Mouse (Mus musculus): ENCODE measurements around the gene 4930518I15Rik. TPM values are rescaled to one million over a fixed set of nuclear protein-coding genes. Genes with fewer than 3 reads are reported as not detected.
"Not testable (repeated sequence)": the region's sequence is repeated elsewhere in the genome, so short reads cannot be mapped to it uniquely, and the experiment has no call there.

4930518I15Rik gene
- polyA plus RNA-seq, 1 experiment = 1.1 TPM

DNA sequence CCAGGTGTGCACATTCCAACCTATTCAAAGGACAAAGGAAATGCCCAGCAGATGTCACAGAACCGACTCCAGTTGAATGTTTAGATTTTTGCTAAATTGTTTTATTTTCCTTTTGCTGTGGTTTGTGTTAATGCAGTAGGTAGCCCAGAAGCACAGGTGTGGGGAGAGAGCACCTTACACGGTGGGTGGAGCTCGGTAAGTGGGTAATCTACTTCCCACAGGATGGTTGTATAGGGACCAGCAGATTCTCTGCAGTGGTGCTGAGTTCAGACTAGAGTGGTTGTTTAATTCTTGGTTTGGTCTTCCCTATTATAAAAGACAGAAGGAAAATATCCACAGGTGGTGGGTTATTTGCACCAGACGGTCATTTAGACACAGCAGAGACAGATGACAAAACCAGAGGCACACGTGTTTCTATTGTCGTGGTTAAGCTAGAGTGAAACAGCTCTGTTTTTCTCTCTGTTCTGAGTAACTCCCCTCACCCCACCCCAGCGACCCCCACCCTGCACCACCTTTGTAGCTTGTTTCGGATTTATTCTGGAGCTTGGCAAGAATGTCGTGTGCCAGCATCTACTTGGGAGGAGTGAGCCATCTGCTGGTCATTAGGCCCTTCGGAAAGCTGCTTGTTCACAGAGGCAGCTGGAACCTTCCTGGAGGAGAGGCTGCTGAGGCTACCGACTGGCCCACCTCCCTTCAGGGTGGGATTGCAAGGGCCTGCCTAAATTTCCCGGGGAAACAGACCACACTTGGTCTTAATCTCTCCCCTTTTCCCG, 3.6 kb downstream of the 4930518I15Rik start:
- H3K27ac ChIP-seq (ENCODE audit: control insufficient read depth, insufficient read depth, low read depth, low read length); H3K4me3 ChIP-seq (ENCODE audit: control insufficient read depth, low read depth, low read length): not testable (repeated sequence)

DNA sequence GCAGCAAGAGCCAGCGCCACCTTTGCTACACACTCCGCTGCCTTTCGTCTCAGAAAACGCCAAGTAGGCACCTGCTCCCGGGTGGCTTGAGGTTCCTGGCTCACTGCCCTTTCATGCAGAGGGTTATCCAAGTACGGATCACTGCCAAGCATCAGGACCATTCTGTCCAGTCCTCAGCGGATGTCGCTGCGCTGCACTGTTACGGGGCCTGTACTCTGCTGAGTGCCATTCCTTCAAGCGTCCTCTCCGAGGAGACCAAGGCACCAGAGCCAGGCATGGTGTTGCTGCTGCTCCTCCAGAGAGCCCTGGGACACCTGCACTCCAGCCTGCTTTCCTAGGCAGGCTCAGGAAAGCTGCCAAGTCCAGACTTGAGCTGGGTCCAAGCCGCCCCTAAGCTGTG, 4.2 kb downstream of the 4930518I15Rik start:
- not testable (repeated sequence) for H3K36me3 ChIP-seq (ENCODE audit: control insufficient read depth, insufficient read depth, low read length); H3K4me3 ChIP-seq (ENCODE audit: control insufficient read depth, low read depth, low read length); H3K27me3 ChIP-seq (ENCODE audit: control insufficient read depth, insufficient read depth, low read length); H3K27ac ChIP-seq (ENCODE audit: control insufficient read depth, insufficient read depth, low read depth, low read length); H3K4me1 ChIP-seq (ENCODE audit: control insufficient read depth, insufficient read depth, low read length)

More for the DNA sequence above, 3.6 kb downstream of the 4930518I15Rik start:
- not testable (repeated sequence) for H3K4me1 ChIP-seq (ENCODE audit: control insufficient read depth, insufficient read depth, low read length); H3K27me3 ChIP-seq (ENCODE audit: control insufficient read depth, insufficient read depth, low read length); H3K36me3 ChIP-seq (ENCODE audit: control insufficient read depth, insufficient read depth, low read length)
- peak; percentile 21; the same call in 1 of the 2 replicates for TF ChIP-seq CTCF (IDR thresholded peaks at IDR 0.05; ENCODE audit: control insufficient read depth, insufficient read depth, insufficient replicate concordance, low read depth, low read length)

DNA sequence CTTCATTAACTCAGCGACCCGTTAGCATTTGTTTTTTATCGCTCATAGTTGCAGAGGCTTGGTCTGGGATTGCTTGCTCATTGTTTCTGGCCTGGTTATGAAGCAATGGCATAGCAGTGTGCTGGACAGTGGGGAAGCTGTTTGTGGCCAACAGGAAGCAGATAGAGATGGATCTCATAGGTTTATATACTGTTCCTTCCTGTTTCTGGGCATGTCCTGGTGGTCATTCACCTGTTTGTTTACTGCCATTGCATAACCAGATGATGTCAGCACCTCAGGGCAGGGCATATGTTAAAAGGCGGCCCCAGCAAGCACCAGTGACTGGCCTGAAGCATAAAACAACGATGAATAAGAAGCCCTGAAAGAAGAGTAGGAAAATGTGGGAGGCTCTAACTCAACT, 7.2 kb downstream of the 4930518I15Rik start:
- no peaks in the 10 kb centered on the region for H3K36me3 ChIP-seq (ENCODE audit: control insufficient read depth, insufficient read depth, low read length)
- no peak overlapping the region for H3K27ac ChIP-seq (ENCODE audit: control insufficient read depth, insufficient read depth, low read depth, low read length)
- H3K4me1 ChIP-seq (ENCODE audit: control insufficient read depth, insufficient read depth, low read length) = no peaks in the 10 kb centered on the region
- H3K4me3 ChIP-seq (ENCODE audit: control insufficient read depth, low read depth, low read length) = no peak overlapping the region
- no peak for TF ChIP-seq CTCF (IDR thresholded peaks at IDR 0.05; ENCODE audit: control insufficient read depth, insufficient read depth, insufficient replicate concordance, low read depth, low read length)
- TF ChIP-seq POLR2A (IDR thresholded peaks at IDR 0.05; ENCODE audit: control insufficient read depth, low read depth, low read length) = no peak
- H3K27me3 ChIP-seq (ENCODE audit: control insufficient read depth, insufficient read depth, low read length) = no peaks in the 10 kb centered on the region

DNA sequence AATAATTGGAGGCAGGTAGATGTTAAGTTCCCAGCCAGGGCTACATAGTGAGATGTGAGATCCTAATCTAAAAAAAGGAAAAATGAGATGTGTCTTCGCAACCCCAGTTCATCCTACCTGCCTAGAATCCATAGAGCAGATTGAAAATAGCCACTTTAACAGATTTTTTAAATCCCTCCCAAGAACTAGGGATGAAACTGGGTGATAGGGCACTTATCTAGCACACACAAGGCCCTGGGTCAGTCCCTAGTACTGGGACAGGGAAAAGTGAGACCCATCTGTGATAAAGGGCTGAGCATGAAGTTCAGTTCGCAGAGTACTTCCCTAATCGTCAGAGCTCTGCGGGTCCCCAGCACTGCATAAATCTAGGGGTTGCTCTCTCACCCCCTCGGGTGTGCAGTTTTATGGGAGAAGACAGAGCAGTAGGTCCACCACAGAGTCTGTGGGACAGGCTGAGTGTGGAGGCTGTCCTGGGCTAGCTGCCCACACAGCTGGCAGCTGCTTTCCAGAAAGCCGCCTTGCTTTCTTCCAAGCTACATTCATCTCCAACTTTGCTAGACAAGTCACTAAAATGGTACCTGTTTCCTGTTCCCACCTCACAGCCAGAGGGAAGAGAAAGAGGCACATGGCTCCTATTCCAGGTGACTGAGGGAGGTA, 9.1 kb downstream of the 4930518I15Rik start:
- Histone ChIP-seq H3K4me1 (ENCODE audit: control insufficient read depth, insufficient read depth, low read length) (no peaks in the 10 kb centered on the region), H3K27ac (ENCODE audit: control insufficient read depth, insufficient read depth, low read depth, low read length) (no peak overlapping the region), H3K4me3 (ENCODE audit: control insufficient read depth, low read depth, low read length) (no peak overlapping the region), H3K27me3 (ENCODE audit: control insufficient read depth, insufficient read depth, low read length) (no peaks in the 10 kb centered on the region), H3K36me3 (ENCODE audit: control insufficient read depth, insufficient read depth, low read length) (no peaks in the 10 kb centered on the region)
- no peak for TF ChIP-seq POLR2A (IDR thresholded peaks at IDR 0.05; ENCODE audit: control insufficient read depth, low read depth, low read length)
- TF ChIP-seq CTCF (IDR thresholded peaks at IDR 0.05; ENCODE audit: control insufficient read depth, insufficient read depth, insufficient replicate concordance, low read depth, low read length) = no peak

DNA sequence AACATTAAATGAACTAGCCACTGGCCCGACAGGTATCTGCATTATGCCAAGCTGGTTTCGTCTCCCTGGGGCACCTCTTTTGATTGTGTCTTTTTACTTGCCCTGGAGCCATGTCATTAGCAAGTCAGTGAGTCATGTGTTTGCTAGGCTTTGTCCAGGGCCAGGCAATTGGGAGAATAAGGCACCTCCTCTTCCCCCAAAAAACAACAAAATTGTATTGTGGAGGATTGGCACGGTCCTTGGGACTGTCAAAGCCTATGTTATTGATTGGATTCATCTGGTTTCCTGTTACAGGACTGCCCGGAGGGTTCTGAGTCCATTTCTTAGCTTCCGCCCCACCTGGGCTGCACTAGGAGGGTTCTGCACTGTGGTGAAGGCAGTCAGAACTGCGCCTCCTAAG, 10.1 kb downstream of the 4930518I15Rik start:
- no peaks in the 10 kb centered on the region for H3K27me3 ChIP-seq (ENCODE audit: control insufficient read depth, insufficient read depth, low read length)
- H3K27ac ChIP-seq (ENCODE audit: control insufficient read depth, insufficient read depth, low read depth, low read length) = no peak overlapping the region
- 0 out of 2 replicates have a peak, but pooled peaks cover under 1% of the 10 kb centered on the region for H3K4me1 ChIP-seq (ENCODE audit: control insufficient read depth, insufficient read depth, low read length)
- TF ChIP-seq POLR2A (IDR thresholded peaks at IDR 0.05; ENCODE audit: control insufficient read depth, low read depth, low read length) = no peak
- TF ChIP-seq CTCF (IDR thresholded peaks at IDR 0.05; ENCODE audit: control insufficient read depth, insufficient read depth, insufficient replicate concordance, low read depth, low read length) = no peak
- H3K36me3 ChIP-seq (ENCODE audit: control insufficient read depth, insufficient read depth, low read length) = no peaks in the 10 kb centered on the region
- no peak overlapping the region for H3K4me3 ChIP-seq (ENCODE audit: control insufficient read depth, low read depth, low read length)

DNA sequence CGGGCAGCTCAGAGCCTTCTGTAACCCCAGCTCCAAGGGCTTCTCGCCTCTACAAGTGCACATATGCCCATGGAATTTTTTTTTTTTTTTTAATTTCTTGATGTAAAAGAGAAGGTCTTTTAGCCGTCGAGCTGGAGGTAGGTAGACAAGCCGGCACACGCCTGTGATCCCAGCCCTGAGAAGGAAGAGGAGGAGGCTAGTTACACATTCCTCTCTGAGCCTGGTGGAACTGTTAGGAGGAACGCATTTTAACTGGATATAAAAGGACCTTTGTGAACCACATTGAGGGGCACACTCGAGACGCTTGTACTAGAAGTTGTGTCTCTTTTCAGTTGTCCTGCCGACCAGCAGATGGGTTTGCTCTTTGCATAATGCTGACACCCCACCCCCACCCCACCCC, 13.0 kb downstream of the 4930518I15Rik start:
- TF ChIP-seq POLR2A (IDR thresholded peaks at IDR 0.05; ENCODE audit: control insufficient read depth, low read depth, low read length) (no peak), CTCF (IDR thresholded peaks at IDR 0.05; ENCODE audit: control insufficient read depth, insufficient read depth, insufficient replicate concordance, low read depth, low read length) (no peak)
- no peaks in the 10 kb centered on the region for H3K36me3 ChIP-seq (ENCODE audit: control insufficient read depth, insufficient read depth, low read length)

DNA sequence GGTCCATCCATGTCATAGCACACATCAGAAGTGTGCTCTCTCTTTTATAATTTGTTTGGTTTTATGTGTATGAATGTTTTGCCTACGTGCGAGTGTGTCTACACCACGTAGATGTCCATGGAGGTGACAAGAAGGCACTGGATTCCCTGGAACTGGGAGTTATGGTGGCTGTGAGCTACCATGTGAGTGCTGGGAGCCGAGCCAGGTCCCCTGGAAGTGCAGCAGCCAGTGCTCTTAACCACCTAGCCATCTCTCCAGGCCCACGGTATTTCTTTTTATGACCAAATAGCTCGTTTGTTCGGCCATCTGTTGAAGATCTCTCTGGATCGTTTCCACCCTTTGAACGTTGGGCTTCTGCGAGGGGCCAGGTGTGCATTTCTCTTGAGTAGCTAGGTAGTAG, 14.4 kb downstream of the 4930518I15Rik start:
- no peak overlapping the region for H3K27ac ChIP-seq (ENCODE audit: control insufficient read depth, insufficient read depth, low read depth, low read length)
- H3K27me3 ChIP-seq (ENCODE audit: control insufficient read depth, insufficient read depth, low read length) = no peaks in the 10 kb centered on the region
- TF ChIP-seq CTCF (IDR thresholded peaks at IDR 0.05; ENCODE audit: control insufficient read depth, insufficient read depth, insufficient replicate concordance, low read depth, low read length) = no peak
- no peak for TF ChIP-seq POLR2A (IDR thresholded peaks at IDR 0.05; ENCODE audit: control insufficient read depth, low read depth, low read length)
- no peaks in the 10 kb centered on the region for H3K36me3 ChIP-seq (ENCODE audit: control insufficient read depth, insufficient read depth, low read length)
- peaks cover 25% of the 10 kb centered on the region for H3K4me1 ChIP-seq (ENCODE audit: control insufficient read depth, insufficient read depth, low read length)
- H3K4me3 ChIP-seq (ENCODE audit: control insufficient read depth, low read depth, low read length) = no peak overlapping the region

More for the DNA sequence above, 13.0 kb downstream of the 4930518I15Rik start:
- peaks cover 20% of the 10 kb centered on the region for H3K4me1 ChIP-seq (ENCODE audit: control insufficient read depth, insufficient read depth, low read length)
- no peak overlapping the region for H3K27ac ChIP-seq (ENCODE audit: control insufficient read depth, insufficient read depth, low read depth, low read length)
- no peak overlapping the region for H3K4me3 ChIP-seq (ENCODE audit: control insufficient read depth, low read depth, low read length)
- no peaks in the 10 kb centered on the region for H3K27me3 ChIP-seq (ENCODE audit: control insufficient read depth, insufficient read depth, low read length)

Measured in testis, adult 2 months (tissue).